Mouse (Mus musculus) cerebellum, postnatal 14 days (tissue): ENCODE data around the gene Megf8.

ENCODE experiments used
- DNase-seq, 2 experiments: peaks; one replicate each; pipeline ENCODE4 v3.0.0; 2021; ENCODE audit warnings: mixed read lengths in 2 of 2

Megf8 gene

DNA sequence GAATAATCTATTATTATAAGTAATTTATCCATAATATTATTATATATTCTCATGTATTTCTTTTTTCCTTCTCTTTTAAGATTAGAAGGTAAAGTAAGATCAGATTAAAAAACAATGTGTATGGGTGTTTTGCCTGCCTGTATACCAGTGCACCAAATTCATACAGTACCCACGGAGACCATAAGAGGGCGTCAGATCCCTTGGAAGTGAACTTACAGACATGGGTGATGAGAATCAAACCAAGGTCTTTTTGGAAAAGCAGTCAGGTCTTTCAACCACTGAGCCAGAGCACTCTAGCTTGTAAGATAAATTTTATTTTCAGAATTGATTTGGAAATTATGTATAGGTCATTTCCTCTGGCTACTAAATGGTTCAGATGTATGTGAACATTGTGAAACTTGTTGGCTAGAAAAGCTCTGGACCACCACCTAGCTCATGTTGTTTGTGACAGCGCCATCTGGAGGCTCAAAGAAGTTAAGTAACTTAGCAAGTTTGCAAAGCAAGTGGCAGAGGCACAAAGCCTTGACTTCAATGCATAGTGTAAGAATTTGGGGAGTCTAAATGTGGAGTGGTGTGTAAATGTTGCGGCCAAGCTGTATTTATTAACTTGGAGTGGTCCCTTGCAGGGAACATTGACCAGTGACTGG lies 92.3 kb downstream of the Megf8 start:
- peak in 1 of 2 experiments; percentile 60 for DNase-seq

DNA sequence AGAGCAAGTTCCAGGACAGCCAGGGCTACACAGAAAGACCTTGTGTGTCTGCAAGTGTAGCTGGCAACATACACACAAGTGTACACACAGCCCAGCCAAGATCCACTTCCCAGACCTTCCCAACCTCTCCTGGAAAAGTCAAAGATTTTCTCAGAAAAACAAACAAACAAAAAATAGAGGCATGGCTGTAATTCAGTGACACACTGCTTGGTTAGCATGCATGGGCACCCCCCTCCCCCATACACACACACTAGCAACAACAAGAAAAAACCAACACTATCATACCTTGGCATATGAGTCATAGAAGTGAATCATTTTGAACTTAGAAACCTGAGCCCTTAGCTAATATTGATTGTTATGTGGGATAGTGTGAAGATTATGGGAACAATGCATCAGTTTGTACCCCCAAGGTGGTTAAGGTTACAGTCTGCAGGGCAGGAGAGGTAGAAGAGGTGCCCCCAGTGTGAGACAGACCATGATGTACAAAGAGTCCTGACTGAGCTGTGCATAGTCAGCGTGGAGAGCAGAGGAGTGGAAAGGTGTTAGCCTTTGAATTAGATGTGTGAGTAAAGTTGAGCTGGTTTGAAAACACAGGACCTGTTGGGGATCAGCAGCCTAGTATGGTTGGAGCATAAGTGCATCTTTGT lies 94.1 kb downstream of the Megf8 start:
- no peak for DNase-seq

DNA sequence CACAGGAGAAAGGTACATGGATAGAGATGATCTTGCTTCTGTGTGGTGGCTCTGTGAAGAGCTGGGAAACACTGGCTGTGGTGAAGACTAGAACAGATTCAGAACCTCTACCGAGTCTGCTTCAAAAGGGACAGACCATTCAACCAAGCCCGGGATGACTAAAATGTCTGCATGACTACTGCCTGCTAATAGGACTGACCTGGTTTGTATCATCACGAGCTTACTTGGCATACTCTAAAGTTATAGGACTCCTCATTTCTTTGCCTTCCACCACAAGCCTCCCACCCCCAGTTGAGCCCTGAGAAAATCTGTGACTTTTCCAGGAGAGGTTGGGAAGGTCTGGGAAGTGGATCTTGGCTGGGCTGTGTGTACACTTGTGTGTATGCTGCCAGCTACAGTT lies 94.9 kb downstream of the Megf8 start:
- no peak for DNase-seq

DNA sequence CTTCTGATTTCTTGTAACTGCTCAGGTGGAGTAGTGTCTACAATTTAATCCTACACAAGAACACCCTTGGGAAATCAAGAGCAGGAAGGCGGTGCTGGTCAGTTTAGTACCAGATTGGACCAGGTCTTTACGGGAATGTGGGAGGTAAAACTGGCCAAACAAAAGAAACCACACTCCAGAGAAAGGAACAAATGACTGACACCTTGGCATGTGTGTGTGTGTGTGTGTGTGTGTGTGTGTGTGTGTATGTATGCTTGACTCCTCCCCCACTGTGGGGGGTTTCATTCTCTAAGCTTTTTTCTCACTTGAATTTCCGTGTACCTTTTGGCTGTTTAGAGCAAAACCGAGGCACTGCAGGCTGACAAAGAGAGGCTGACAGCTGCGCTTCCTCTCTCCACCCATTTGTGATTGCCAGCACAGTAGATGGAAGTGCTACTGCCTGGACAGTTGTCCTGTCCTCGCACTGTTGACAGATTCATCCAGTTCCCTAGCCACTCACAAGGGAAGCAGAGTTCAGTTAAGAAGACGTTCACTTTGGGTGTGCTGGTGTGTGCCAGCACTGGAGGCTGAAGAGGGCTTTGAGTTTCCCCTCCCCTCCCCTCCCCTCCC lies 96.0 kb downstream of the Megf8 start, which contains the start of gene Cxcl17:
Gene Cxcl17, minus strand, starts transcription at position 54 of the 609 bp plus-strand sequence.
- no peak for DNase-seq
